Mouse (Mus musculus): ENCODE results near the gene Fam216a. TPM values are rescaled to one million over a fixed set of nuclear protein-coding genes. Genes with fewer than 3 reads are reported as not detected.
"Not testable (repeated sequence)": the region's sequence is repeated elsewhere in the genome, so short reads cannot be mapped to it uniquely, and the experiment has no call there.

The Fam216a gene
- polyA plus RNA-seq, 1 experiment from 2014 or later: 155 TPM

DNA sequence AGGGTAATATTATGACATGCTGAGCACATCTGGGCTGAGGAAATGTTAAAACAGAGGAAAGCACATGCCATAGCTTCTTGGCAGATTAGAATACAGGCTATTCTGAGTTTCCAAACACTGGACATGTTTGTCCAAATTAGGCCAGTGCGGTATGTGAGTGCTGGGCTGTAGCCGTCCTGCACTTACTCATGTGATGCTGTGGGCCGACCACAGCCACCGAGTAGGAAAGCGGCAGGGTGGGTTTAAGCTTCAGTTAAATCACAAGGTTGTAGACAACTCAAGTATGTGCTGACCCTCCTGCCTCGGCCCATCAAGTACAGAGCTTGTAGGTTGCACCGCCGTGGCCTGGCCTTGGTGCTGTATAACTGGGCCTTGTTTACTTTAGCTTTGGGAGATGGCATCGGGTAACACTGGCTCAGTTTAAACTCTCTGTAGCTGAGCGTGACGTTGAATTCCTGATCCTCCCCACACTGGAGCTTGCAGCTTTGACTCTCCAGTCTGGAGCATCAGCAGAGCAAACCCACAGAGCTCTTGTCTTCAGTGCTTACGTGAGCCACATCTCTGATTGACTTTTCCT, 51.9 kb downstream of the Fam216a start:
- Histone ChIP-seq H3K27ac (replicated peaks; ENCODE audit: low read depth, low read length) (no peak overlapping the region), H3K4me3 (replicated peaks; ENCODE audit: low read depth, low read length) (no peak overlapping the region), H3K36me3 (ENCODE audit: control insufficient read depth, insufficient read depth, low read length) (peaks cover 57% of the 10 kb centered on the region), H3K4me1 (ENCODE audit: control insufficient read depth, insufficient read depth, low read length) (no peaks in the 10 kb centered on the region), H3K4me2 (ENCODE audit: low read length) (no peak overlapping the region), H3K9ac (replicated peaks; ENCODE audit: low read length) (no peak overlapping the region), H3K27me3 (ENCODE audit: control insufficient read depth, insufficient read depth, low read length) (no peaks in the 10 kb centered on the region), H3K9me3 (ENCODE audit: control insufficient read depth, low read length) (no peaks in the 10 kb centered on the region)
- no peak for DNase-seq
- WGBS: 88% methylated on average over 12 of the region's 12 CpGs
- ATAC-seq (ENCODE audit: low FRiP score, low TSS enrichment): no peak

DNA sequence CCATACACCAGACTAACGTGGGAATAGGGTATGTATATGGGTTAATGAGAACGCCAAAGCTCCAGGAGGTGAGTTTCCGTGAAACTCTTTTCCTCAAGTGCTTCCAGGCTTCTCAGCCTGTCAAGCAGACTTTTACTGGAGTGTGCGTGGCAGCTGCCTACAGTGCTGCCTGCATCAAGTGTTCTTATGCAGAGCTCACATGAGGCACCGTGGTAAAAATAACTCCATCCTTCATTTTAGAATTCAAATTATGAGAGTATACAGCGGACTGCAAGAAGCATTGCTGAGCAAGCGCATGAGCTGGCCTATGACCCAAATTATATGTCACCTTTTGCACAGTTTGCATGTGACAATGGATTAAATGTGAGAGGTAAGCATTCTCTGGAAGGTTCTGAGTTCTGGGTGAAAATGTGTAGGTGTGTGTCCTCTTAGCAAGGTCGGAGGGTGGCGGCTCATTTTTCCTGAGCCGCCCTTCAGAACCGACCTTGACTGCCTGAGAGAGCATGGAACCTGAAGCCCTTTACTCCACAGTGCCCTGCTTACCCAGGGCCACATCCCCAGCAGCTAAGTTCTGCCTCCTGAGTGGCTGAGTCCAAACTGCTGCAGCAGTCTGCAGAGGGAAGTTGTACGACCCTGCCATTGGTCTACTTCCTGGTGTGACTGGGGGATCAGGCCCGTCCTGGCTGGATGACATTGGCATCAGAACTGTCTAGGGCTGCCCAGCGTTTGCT, 52.5 kb downstream of the Fam216a start:
- Histone ChIP-seq H3K27me3 (ENCODE audit: control insufficient read depth, insufficient read depth, low read length) (no peaks in the 10 kb centered on the region), H3K36me3 (ENCODE audit: control insufficient read depth, insufficient read depth, low read length) (peaks cover 55% of the 10 kb centered on the region), H3K4me3 (replicated peaks; ENCODE audit: low read depth, low read length) (no peak overlapping the region), H3K9me3 (ENCODE audit: control insufficient read depth, low read length) (no peaks in the 10 kb centered on the region), H3K4me2 (ENCODE audit: low read length) (no peak overlapping the region), H3K9ac (replicated peaks; ENCODE audit: low read length) (no peak overlapping the region), H3K4me1 (ENCODE audit: control insufficient read depth, insufficient read depth, low read length) (no peaks in the 10 kb centered on the region), H3K27ac (replicated peaks; ENCODE audit: low read depth, low read length) (no peak overlapping the region)
- WGBS: 83% methylated on average over 14 of the region's 14 CpGs
- ATAC-seq (ENCODE audit: low FRiP score, low TSS enrichment) (no peak), DNase-seq (no peak)

DNA sequence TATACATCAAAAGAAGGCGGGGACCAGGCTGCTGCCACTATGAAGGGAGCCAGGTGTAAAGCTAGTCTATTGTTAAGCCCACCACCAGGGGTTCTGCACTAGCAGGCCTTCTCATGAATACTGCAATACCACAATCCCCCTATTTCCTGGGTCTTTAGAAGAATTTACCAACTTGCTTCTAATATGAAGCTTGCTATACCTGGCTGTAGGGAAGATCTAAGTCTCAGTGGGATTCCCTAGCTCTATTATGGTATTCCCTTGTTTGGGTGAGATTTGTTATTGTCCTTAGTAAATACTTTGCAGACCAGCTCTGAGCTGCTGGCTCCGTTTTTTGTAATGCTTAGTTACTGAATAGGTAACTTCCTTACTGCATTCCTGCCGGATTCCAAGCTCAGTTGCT, 53.2 kb downstream of the Fam216a start:
- DNase-seq; H3K4me3 ChIP-seq (replicated peaks; ENCODE audit: low read depth, low read length); H3K9ac ChIP-seq (replicated peaks; ENCODE audit: low read length); H3K27me3 ChIP-seq (ENCODE audit: control insufficient read depth, insufficient read depth, low read length); H3K4me1 ChIP-seq (ENCODE audit: control insufficient read depth, insufficient read depth, low read length); ATAC-seq (ENCODE audit: low FRiP score, low TSS enrichment); H3K27ac ChIP-seq (replicated peaks; ENCODE audit: low read depth, low read length); H3K4me2 ChIP-seq (ENCODE audit: low read length); H3K9me3 ChIP-seq (ENCODE audit: control insufficient read depth, low read length): not testable (repeated sequence)
- H3K36me3 ChIP-seq (ENCODE audit: control insufficient read depth, insufficient read depth, low read length): peaks cover 55% of the 10 kb centered on the region
- 73% methylated on average over 3 of the region's 3 CpGs for WGBS

DNA sequence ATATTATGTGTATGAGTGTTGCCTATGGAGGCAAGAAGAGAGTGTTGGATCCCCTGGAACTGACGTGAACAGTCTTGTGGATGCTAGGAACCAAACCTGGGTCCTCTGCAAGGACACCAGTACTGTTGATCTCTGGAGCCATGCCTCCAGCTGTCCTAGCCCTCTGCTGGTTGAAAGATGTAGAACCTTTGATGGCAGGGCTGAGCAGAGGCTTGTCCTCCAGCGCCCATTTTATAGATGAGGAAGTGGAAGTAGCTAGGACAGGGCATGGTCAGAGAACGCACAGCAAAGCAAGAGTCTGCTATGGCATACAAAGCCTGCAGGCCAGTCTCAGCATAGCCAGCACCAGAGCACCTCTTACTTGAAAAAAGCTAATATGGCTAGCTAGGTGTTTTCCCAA, 54.1 kb downstream of the Fam216a start:
- 72% methylated on average over 3 of the region's 3 CpGs for WGBS
- Histone ChIP-seq H3K27me3 (ENCODE audit: control insufficient read depth, insufficient read depth, low read length) (no peaks in the 10 kb centered on the region), H3K9me3 (ENCODE audit: control insufficient read depth, low read length) (no peaks in the 10 kb centered on the region), H3K9ac (replicated peaks; ENCODE audit: low read length) (no peak overlapping the region), H3K27ac (replicated peaks; ENCODE audit: low read depth, low read length) (no peak overlapping the region), H3K36me3 (ENCODE audit: control insufficient read depth, insufficient read depth, low read length) (peaks cover 58% of the 10 kb centered on the region), H3K4me1 (ENCODE audit: control insufficient read depth, insufficient read depth, low read length) (no peaks in the 10 kb centered on the region), H3K4me2 (ENCODE audit: low read length) (no peak overlapping the region), H3K4me3 (replicated peaks; ENCODE audit: low read depth, low read length) (no peak overlapping the region)
- DNase-seq (peak; percentile 37), ATAC-seq (ENCODE audit: low FRiP score, low TSS enrichment) (no peak)

DNA sequence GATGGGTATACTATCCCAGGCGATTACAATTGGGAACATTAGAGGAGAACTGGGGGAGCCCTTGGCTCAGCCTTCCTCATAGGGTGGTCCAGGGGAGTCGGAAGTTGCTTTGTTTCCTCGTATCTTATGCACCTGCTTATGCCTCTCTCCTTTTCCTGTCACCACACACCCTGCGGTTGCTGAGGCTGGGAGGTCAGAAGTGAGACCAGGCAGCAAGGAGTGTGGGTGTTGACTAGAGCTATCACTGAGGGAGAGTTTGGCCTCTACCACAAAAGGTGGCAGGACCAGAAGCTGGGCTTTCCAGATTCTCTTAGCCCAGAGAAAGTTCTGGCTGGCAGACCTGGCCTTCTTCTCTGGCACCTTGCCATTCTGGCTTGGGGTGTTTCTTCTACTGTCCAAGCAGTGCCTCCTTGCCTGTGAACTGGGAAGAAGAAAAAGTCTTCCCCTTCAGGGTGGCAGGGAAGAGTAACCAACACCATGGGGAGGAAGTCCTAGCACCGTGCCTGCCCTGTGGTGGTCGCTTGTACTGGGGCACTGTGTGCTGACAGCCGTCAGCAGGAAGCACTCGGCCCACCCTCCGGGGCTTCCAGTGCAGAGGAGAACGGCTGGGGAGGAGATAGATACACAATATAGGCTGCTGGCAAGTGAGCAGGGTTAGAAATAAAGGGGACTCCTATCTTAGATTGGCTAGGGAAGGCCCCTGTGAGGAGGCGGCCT, 54.7 kb downstream of the Fam216a start:
- Histone ChIP-seq H3K4me1 (ENCODE audit: control insufficient read depth, insufficient read depth, low read length) (no peaks in the 10 kb centered on the region), H3K9ac (replicated peaks; ENCODE audit: low read length) (no peak overlapping the region), H3K4me2 (ENCODE audit: low read length) (no peak overlapping the region), H3K27me3 (ENCODE audit: control insufficient read depth, insufficient read depth, low read length) (no peaks in the 10 kb centered on the region), H3K9me3 (ENCODE audit: control insufficient read depth, low read length) (no peaks in the 10 kb centered on the region), H3K27ac (replicated peaks; ENCODE audit: low read depth, low read length) (no peak overlapping the region), H3K4me3 (replicated peaks; ENCODE audit: low read depth, low read length) (no peak overlapping the region), H3K36me3 (ENCODE audit: control insufficient read depth, insufficient read depth, low read length) (peaks cover 54% of the 10 kb centered on the region)
- 83% methylated on average over 11 of the region's 11 CpGs for WGBS
- DNase-seq (no peak), ATAC-seq (ENCODE audit: low FRiP score, low TSS enrichment) (no peak)

DNA sequence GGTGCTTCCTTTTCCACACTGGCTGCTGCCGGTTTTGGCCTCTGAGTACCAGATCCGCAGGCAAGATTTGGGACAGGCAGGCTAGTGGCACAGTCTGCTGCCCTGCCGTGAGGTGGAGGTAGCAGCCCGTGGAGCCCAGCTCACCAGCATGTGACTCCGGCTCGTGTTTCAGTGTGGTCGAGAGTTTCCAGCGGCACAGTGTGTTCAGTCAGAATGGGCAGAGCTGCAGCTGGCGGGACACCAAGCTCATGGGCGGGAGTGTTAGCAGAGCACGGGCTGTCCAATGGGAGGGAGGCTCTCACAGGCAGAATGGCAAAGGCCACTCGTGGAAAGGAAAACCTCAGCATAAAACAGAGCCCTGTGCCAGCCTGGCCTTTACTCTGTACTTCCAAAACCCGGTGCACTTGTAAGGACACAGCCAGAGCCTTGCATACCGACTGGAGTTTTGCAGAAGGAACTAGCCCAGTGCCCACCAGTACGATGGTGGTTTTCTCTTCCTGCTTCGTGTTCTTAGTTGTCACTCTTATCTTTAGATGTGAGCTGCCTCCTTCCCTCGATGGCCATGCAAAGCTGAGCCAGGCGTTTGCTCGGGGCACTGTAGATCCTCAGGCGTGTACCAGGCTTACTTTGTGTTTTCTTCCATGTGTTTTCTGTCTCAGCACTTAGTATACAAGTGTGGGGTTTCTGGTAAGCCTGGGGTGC, 57.0 kb downstream of the Fam216a start:
- Histone ChIP-seq H3K4me3 (replicated peaks; ENCODE audit: low read depth, low read length) (no peak overlapping the region), H3K27ac (replicated peaks; ENCODE audit: low read depth, low read length) (no peak overlapping the region), H3K4me1 (ENCODE audit: control insufficient read depth, insufficient read depth, low read length) (no peaks in the 10 kb centered on the region), H3K9ac (replicated peaks; ENCODE audit: low read length) (no peak overlapping the region), H3K36me3 (ENCODE audit: control insufficient read depth, insufficient read depth, low read length) (peaks cover 46% of the 10 kb centered on the region), H3K4me2 (ENCODE audit: low read length) (no peak overlapping the region), H3K27me3 (ENCODE audit: control insufficient read depth, insufficient read depth, low read length) (no peaks in the 10 kb centered on the region), H3K9me3 (ENCODE audit: control insufficient read depth, low read length) (no peaks in the 10 kb centered on the region)
- DNase-seq (peak; percentile 28), ATAC-seq (ENCODE audit: low FRiP score, low TSS enrichment) (no peak)
- WGBS: 79% methylated on average over 20 of the region's 20 CpGs

Other genes with a start within 250 kb of the Fam216a start
- not detected in 2 replicates for gene Ccdc63, start 231.5 kb downstream of the Fam216a start, polyA plus RNA-seq (2014; fragmentation: Nextera tagmentation; extraction: Ambion mirVana)
- 232 and 238 TPM in 2 replicates for gene Ppp1cc, start 214.1 kb downstream of the Fam216a start, polyA plus RNA-seq (2014; fragmentation: Nextera tagmentation; extraction: Ambion mirVana)
- 1.8 and 2.5 TPM in 2 replicates for gene Hvcn1, start 165.6 kb downstream of the Fam216a start, polyA plus RNA-seq (2014; fragmentation: Nextera tagmentation; extraction: Ambion mirVana)
- gene Tctn1, start 107.9 kb downstream of the Fam216a start, polyA plus RNA-seq (2014; fragmentation: Nextera tagmentation; extraction: Ambion mirVana): 6.2 and 6.6 TPM in 2 replicates
- gene Pptc7, start 88.0 kb downstream of the Fam216a start, polyA plus RNA-seq (2014; fragmentation: Nextera tagmentation; extraction: Ambion mirVana): 8.5 and 9.1 TPM in 2 replicates
- gene Rad9b, start 18.1 kb downstream of the Fam216a start, polyA plus RNA-seq (2014; fragmentation: Nextera tagmentation; extraction: Ambion mirVana): 18.5 and 27.1 TPM in 2 replicates
- gene Vps29, start 18.0 kb downstream of the Fam216a start, polyA plus RNA-seq (2014; fragmentation: Nextera tagmentation; extraction: Ambion mirVana): 324 and 331 TPM in 2 replicates
- 43.1 and 43.9 TPM in 2 replicates for gene Gpn3, start 488 bp downstream of the Fam216a start, polyA plus RNA-seq (2014; fragmentation: Nextera tagmentation; extraction: Ambion mirVana)
- gene Arpc3, start 19.5 kb upstream of the Fam216a start, polyA plus RNA-seq (2014; fragmentation: Nextera tagmentation; extraction: Ambion mirVana): 62.1 and 196 TPM in 2 replicates
- 27.5 and 39.6 TPM in 2 replicates for gene Anapc7, start 49.3 kb upstream of the Fam216a start, polyA plus RNA-seq (2014; fragmentation: Nextera tagmentation; extraction: Ambion mirVana)
- 46.5 and 59.3 TPM in 2 replicates for gene Atp2a2, start 129.9 kb upstream of the Fam216a start, polyA plus RNA-seq (2014; fragmentation: Nextera tagmentation; extraction: Ambion mirVana)
- 56.2 and 64.4 TPM in 2 replicates for gene Ift81, start 242.2 kb upstream of the Fam216a start, polyA plus RNA-seq (2014; fragmentation: Nextera tagmentation; extraction: Ambion mirVana)

Data from midbrain, embryonic 14.5 days (tissue).